30 mouse cellular contexts compared by ENCODE assay signal in the genomic region with DNA sequence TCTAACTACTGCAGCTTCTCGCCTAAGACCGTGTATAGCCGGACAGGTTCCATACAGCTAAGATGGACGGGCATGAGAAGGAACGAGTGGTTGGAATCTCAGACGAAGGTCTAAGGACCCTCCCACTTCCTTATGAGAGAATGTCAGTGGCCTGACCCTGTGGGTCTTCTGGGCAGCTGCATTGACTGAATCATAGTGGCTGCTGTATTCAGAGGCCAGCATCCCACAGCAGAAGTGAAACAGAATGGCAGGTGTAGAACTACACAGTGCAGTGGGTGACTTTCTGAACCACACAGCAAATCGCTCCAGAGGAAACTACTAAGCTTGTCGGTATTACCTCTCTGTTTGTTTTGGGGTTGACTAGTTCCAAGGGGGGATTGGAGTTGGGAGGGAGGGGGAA. TPM values are rescaled to one million over a fixed set of nuclear protein-coding genes. Genes with fewer than 3 reads are reported as not detected.
A peak's percentile ranks its signal among the peaks of the same experiment; 100 is the strongest.
DNase-seq lines count a peak whose midpoint lies in the region; ATAC-seq and TF ChIP-seq lines count a peak whose summit lies in the region.
"Had no signal": no experiment of that assay in that cellular context is flagged by ENCODE, and none has a peak within 500 bp of the region (broad histone marks: within the 10 kb centered on the region; RNA-seq: fewer than 3 reads in every experiment).

No protein-coding gene starts in this region.

- peak; percentile 17 to 22 for DNase-seq in spleen, postnatal 36 days (ENCODE audit: low spot score in 2 of 2)
- no peak for DNase-seq in spleen, postnatal 4 days (ENCODE audit: low spot score in 2 of 2)
- DNase-seq in T-cell, adult 2 months (ENCODE audit: low spot score) = no peak
- DNase-seq in urinary bladder, postnatal 36 days (ENCODE audit: low spot score in 2 of 2) = no peak
- DNase-seq: adrenal gland, postnatal 14 days; B cell, adult 2 months; cerebellum, adult 11 months; cerebellum, adult 2 months; cerebellum, adult 9-11 months; cerebellum, postnatal 25 days; embryo, embryonic 11 days; gastrocnemius, adult 2 months; gastrocnemius, postnatal 14 days; heart, adult 18-20 months; heart, postnatal 10 days; heart, postnatal 36 days had no signal

- H3K27ac ChIP-seq in forebrain, embryonic 15.5 days (replicated peaks) = no peak overlapping the region
- H3K27ac ChIP-seq: embryonic facial prominence, embryonic 10.5 days; embryonic facial prominence, embryonic 13.5 days; forebrain, embryonic 12.5 days; gastrocnemius, adult 2 months; heart, embryonic 15.5 days; hindbrain, embryonic 10.5 days; hindbrain, embryonic 15.5 days had no signal

- no peak overlapping the region for H3ac ChIP-seq in myocyte (ENCODE audit: control insufficient read depth, insufficient read length)

- no peaks in the 10 kb centered on the region for H3K79me2 ChIP-seq in myocyte (ENCODE audit: control insufficient read depth, insufficient read depth)

- no peaks in the 10 kb centered on the region for H3K27me3 ChIP-seq in myocyte (ENCODE audit: control insufficient read depth, insufficient read depth, insufficient read length)
- H3K27me3 ChIP-seq in forebrain, embryonic 15.5 days = no peaks in the 10 kb centered on the region
- H3K27me3 ChIP-seq: embryonic facial prominence, embryonic 13.5 days; forebrain, embryonic 12.5 days; heart, embryonic 12.5 days; heart, embryonic 15.5 days; hindbrain, embryonic 15.5 days had no signal

- no peaks in the 10 kb centered on the region for H3K4me1 ChIP-seq in forebrain, embryonic 15.5 days
- H3K4me1 ChIP-seq: embryonic facial prominence, embryonic 10.5 days; forebrain, embryonic 12.5 days; heart, embryonic 12.5 days; heart, embryonic 15.5 days; hindbrain, embryonic 10.5 days; hindbrain, embryonic 15.5 days had no signal

- H3K4me3 ChIP-seq in myocyte = no peak overlapping the region
- H3K4me3 ChIP-seq in forebrain, embryonic 15.5 days = no peak overlapping the region
- H3K4me3 ChIP-seq: embryonic facial prominence, embryonic 10.5 days; embryonic facial prominence, embryonic 13.5 days; erythroblast, embryonic 14.5 days; forebrain, embryonic 12.5 days; gastrocnemius, adult 2 months; heart, embryonic 12.5 days; heart, embryonic 15.5 days; hindbrain, embryonic 10.5 days; hindbrain, embryonic 15.5 days had no signal

- 90% methylated on average over 8 of the region's 8 CpGs for WGBS in forebrain, embryonic 15.5 days

- peak overlapping the region; percentile 13 for H3K4me2 ChIP-seq in myocyte (ENCODE audit: low read depth)
- H3K4me2 ChIP-seq in forebrain, embryonic 15.5 days (replicated peaks) = no peak overlapping the region
- H3K4me2 ChIP-seq: embryonic facial prominence, embryonic 13.5 days; forebrain, embryonic 12.5 days; heart, embryonic 12.5 days; heart, embryonic 15.5 days; hindbrain, embryonic 15.5 days had no signal

- no peak for TF ChIP-seq POLR2A in myocyte (IDR thresholded peaks at IDR 0.05; ENCODE audit: insufficient read length, low read depth)

- H3K9ac ChIP-seq in forebrain, embryonic 15.5 days (replicated peaks) = no peak overlapping the region
- H3K9ac ChIP-seq: embryonic facial prominence, embryonic 13.5 days; forebrain, embryonic 12.5 days; heart, embryonic 12.5 days; heart, embryonic 15.5 days; hindbrain, embryonic 15.5 days had no signal

- no peaks in the 10 kb centered on the region for H3K9me3 ChIP-seq in forebrain, embryonic 15.5 days
- H3K9me3 ChIP-seq: embryonic facial prominence, embryonic 10.5 days; embryonic facial prominence, embryonic 13.5 days; forebrain, embryonic 12.5 days; heart, embryonic 12.5 days; heart, embryonic 15.5 days; hindbrain, embryonic 10.5 days; hindbrain, embryonic 15.5 days had no signal

- H3K36me3 ChIP-seq in myocyte (ENCODE audit: control insufficient read depth, insufficient read depth) = no peaks in the 10 kb centered on the region
- no peaks in the 10 kb centered on the region for H3K36me3 ChIP-seq in forebrain, embryonic 15.5 days
- H3K36me3 ChIP-seq: embryonic facial prominence, embryonic 10.5 days; embryonic facial prominence, embryonic 13.5 days; forebrain, embryonic 12.5 days; heart, embryonic 12.5 days; heart, embryonic 15.5 days; hindbrain, embryonic 10.5 days; hindbrain, embryonic 15.5 days had no signal

- ATAC-seq in granulocyte monocyte progenitor cell, adult 5-6 weeks (replicated peaks; ENCODE audit: poor library complexity, severe bottlenecking) = peak; percentile 79
- ATAC-seq in forebrain, embryonic 15.5 days (replicated peaks) = no peak
- ATAC-seq: CD4-positive, CD25-positive, alpha-beta regulatory T cell, adult 4 months; forebrain, embryonic 16.5 days had no signal

TF ChIP-seq in myocyte, 11 proteins besides CTCF, POLR2A, EP300 and RAD21:
- no peak for TF ChIP-seq TCF12 (IDR thresholded peaks at IDR 0.05; ENCODE audit: insufficient read depth, poor library complexity, severe bottlenecking)
- TF ChIP-seq TCF3 (IDR thresholded peaks at IDR 0.05; ENCODE audit: insufficient read length, low read depth) = no peak
- no peak for TF ChIP-seq POLR2AphosphoS2 (IDR thresholded peaks at IDR 0.05; ENCODE audit: insufficient read length, low read depth)
- no peak for TF ChIP-seq REST (IDR thresholded peaks at IDR 0.05; ENCODE audit: insufficient read depth, insufficient read length)
- peak in 1 of 3 experiments; percentile 48 for TF ChIP-seq MYOG (IDR thresholded peaks at IDR 0.05; ENCODE audit: control insufficient read depth in 1 of 3, insufficient read depth in 1 of 3, insufficient read length in 2 of 3, low read depth in 2 of 3)
- TF ChIP-seq CEBPB (IDR thresholded peaks at IDR 0.05; ENCODE audit: insufficient read depth, poor library complexity, severe bottlenecking) = no peak
- no peak for TF ChIP-seq SRF (IDR thresholded peaks at IDR 0.05; ENCODE audit: control insufficient read depth, insufficient read length, low read depth)
- TF ChIP-seq MAX (IDR thresholded peaks at IDR 0.05; ENCODE audit: low read depth) = no peak
- TF ChIP-seq E2F4 (IDR thresholded peaks at IDR 0.05; ENCODE audit: insufficient read depth) = no peak
- peak in 2 of 3 experiments; percentile 74 to 83 for TF ChIP-seq MYOD1 (IDR thresholded peaks at IDR 0.05; ENCODE audit: control insufficient read depth in 1 of 3, insufficient read length in 2 of 3, low read depth in 2 of 3)

RNA-seq across cellular contexts. Expression of gene Lrrc17, which starts 38.2 kb away (rescaled TPM):
- not detected in 2 replicates for total RNA-seq in granulocyte monocyte progenitor cell, adult 5-6 weeks (2014; fragmentation: Nextera tagmentation)
- not detected in 2 replicates for total RNA-seq in granulocyte monocyte progenitor cell, adult 5-6 weeks (2017)
- 70.3 TPM for polyA plus RNA-seq in myocyte (2012; fragmentation: generic; extraction: Trizol)
- 2.6 and 2.7 TPM in 2 replicates for polyA plus RNA-seq in forebrain, embryonic 15.5 days (2015; fragmentation: Nextera tagmentation; extraction: Ambion mirVana)
- polyA plus RNA-seq: CD4-positive, CD25-positive, alpha-beta regulatory T cell, adult 4 months; cortical plate, adult 2 months; erythroblast, embryonic 14.5 days had no signal

Comparison
In these comparisons a context has a peak if more than half of its experiments do, and no peak if none do; other contexts are left out.
1. DNase-seq: peak in spleen, postnatal 36 days (2 of 2); none in spleen, postnatal 4 days (0 of 2), T-cell, adult 2 months (single experiment) and urinary bladder, postnatal 36 days (0 of 2).
2. RNA of gene Lrrc17, which starts 38.2 kb away (polyA plus RNA-seq): 70.3 TPM in myocyte (single experiment); 2.6 to 2.7 TPM in forebrain, embryonic 15.5 days; every median in the first group is over 10 times any median in the second.